Comparison of ENCODE assay signal across 8 mouse cellular contexts in the genomic region with DNA sequence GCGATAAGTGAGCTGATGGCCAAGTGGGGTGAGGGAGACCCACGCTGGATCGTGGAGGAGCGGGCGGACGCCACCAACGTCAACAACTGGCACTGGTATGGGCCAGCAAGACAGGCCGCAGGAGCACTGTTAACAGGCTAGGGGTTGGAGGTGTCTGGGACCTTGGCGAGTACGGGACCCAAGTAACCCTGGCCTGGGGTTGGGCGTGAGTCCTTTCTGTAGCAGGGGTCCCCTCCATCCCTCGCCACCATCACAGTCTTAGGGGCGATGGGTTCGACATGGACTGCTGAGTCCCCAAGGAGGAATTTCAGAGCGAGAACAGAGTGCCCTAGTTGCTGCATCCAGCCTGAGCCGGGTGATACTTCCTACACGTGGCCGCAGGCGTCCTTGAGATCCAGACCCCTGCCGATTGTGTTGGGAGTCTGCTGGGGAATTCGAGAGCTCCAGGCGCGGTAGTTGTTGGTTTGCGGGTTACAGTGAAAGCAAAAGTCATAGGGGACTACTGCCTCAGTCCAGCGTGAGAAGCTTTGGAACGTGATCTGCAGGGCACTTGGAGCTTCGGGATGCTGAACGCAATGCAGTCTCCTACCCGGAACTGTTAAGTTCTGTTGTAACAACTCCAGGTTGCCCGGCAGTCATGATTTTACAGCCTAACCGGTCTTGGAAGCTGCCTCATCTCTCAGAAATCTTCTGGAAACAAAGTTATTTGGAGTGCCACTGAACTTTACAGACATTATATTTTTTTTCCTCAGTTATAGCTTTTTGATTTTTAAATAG. TPM values are rescaled to one million over a fixed set of nuclear protein-coding genes. Genes with fewer than 3 reads are reported as not detected.
A peak's percentile ranks its signal among the peaks of the same experiment; 100 is the strongest.
DNase-seq lines count a peak whose midpoint lies in the region; ATAC-seq and TF ChIP-seq lines count a peak whose summit lies in the region.

No protein-coding gene starts in this region.

- H3K4me3 ChIP-seq in spleen, adult 2 months (ENCODE audit: extremely low read depth, insufficient read depth, insufficient read length), result peak overlapping the region; percentile 86
- H3K4me3 ChIP-seq in hindbrain, embryonic 12.5 days, result peak overlapping the region; percentile 75

- H3K36me3 ChIP-seq in spleen, adult 2 months (ENCODE audit: control insufficient read depth, insufficient read depth, low read length), result peaks cover 26% of the 10 kb centered on the region
- peaks cover 40% of the 10 kb centered on the region for H3K36me3 ChIP-seq in hindbrain, embryonic 12.5 days

- no peaks in the 10 kb centered on the region for H3K9me3 ChIP-seq in hindbrain, embryonic 12.5 days (replicated peaks)

- TF ChIP-seq CTCF in spleen, adult 2 months (IDR thresholded peaks at IDR 0.05; ENCODE audit: extremely low read depth, insufficient read depth, insufficient read length, insufficient replicate concordance), result no peak

- peaks cover 4% of the 10 kb centered on the region; the same call in 1 of the 2 replicates for H3K4me1 ChIP-seq in spleen, adult 2 months (ENCODE audit: control insufficient read depth, insufficient read depth, insufficient read length)
- H3K4me1 ChIP-seq in hindbrain, embryonic 12.5 days, result peaks cover 18% of the 10 kb centered on the region

- H3K27ac ChIP-seq in spleen, adult 2 months (ENCODE audit: insufficient read depth, low read length), result peak overlapping the region; percentile 90
- H3K27ac ChIP-seq in hindbrain, embryonic 12.5 days, result peak overlapping the region; percentile 86

- peak overlapping the region; percentile 87 for H3K9ac ChIP-seq in hindbrain, embryonic 12.5 days

- under 1% methylated on average over 31 of the region's 31 CpGs for WGBS in spleen, adult 2 months
- under 1% methylated on average over 31 of the region's 31 CpGs for WGBS in hindbrain, embryonic 12.5 days

- TF ChIP-seq POLR2A in spleen, adult 2 months (IDR thresholded peaks at IDR 0.05; ENCODE audit: low read depth, low read length), result no peak

- peak; percentile 74 for ATAC-seq in hindbrain, embryonic 12.5 days (ENCODE audit: low FRiP score)

- H3K27me3 ChIP-seq in spleen, adult 2 months (ENCODE audit: control insufficient read depth, insufficient read depth, low read length), result no peaks in the 10 kb centered on the region
- H3K27me3 ChIP-seq in hindbrain, embryonic 12.5 days, result no peaks in the 10 kb centered on the region

- peak; percentile 48 for DNase-seq in adrenal gland, postnatal 14 days
- DNase-seq in adrenal gland, postnatal 10 days, result no peak
- DNase-seq in spleen, adult 2 months (ENCODE audit: low read depth in 1 of 2, low spot score in 2 of 2), result no peak
- no peak for DNase-seq in spleen, postnatal 10 days (ENCODE audit: low spot score in 2 of 2)
- peak; percentile 28 for DNase-seq in lung, postnatal 10 days
- no peak for DNase-seq in adrenal gland, adult (ENCODE audit: inconsistent age in 2 of 2, low spot score in 1 of 2)
- no peak for DNase-seq in left cerebral cortex, adult 9 months (ENCODE audit: low spot score in 2 of 2)

- H3K4me2 ChIP-seq in hindbrain, embryonic 12.5 days (replicated peaks), result peak overlapping the region; percentile 73

RNA-seq across cellular contexts. Expression of a gene that starts 0.7 kb away (rescaled TPM):
- total RNA-seq in adrenal gland, postnatal 14 days (2021), result 139 and 160 TPM in 2 replicates
- 100 to 1,000 TPM; 117 TPM for total RNA-seq in adrenal gland, postnatal 10 days (2021)
- polyA plus RNA-seq in spleen, adult 2 months (2012; rRNA removed), result 39.7 and 41.5 TPM in 2 replicates
- polyA plus RNA-seq in hindbrain, embryonic 12.5 days (2016; fragmentation: Nextera tagmentation; extraction: Ambion mirVana), result 181 and 187 TPM in 2 replicates

RNA-seq across cellular contexts. Expression of a gene that starts 1.0 kb away (rescaled TPM):
- total RNA-seq in adrenal gland, postnatal 14 days (2021), result 35.6 and 41.5 TPM in 2 replicates
- 10 to 100 TPM; 34.2 to 40.2 TPM for total RNA-seq in adrenal gland, postnatal 10 days (2021)
- 17.1 and 17.5 TPM in 2 replicates for polyA plus RNA-seq in spleen, adult 2 months (2012; rRNA removed)
- 60.0 and 62.1 TPM in 2 replicates for polyA plus RNA-seq in hindbrain, embryonic 12.5 days (2016; fragmentation: Nextera tagmentation; extraction: Ambion mirVana)

RNA-seq across cellular contexts. Expression of a gene that starts 28.5 kb away (rescaled TPM):
- 0.33 and 0.90 TPM in 2 replicates for total RNA-seq in adrenal gland, postnatal 14 days (2021)
- total RNA-seq in adrenal gland, postnatal 10 days (2021), result under 1 TPM; 0.42 to 0.55 TPM
- 2.7 and 3.7 TPM in 2 replicates for polyA plus RNA-seq in spleen, adult 2 months (2012; rRNA removed)
- polyA plus RNA-seq in hindbrain, embryonic 12.5 days (2016; fragmentation: Nextera tagmentation; extraction: Ambion mirVana), result 1.6 and 1.8 TPM in 2 replicates

RNA-seq across cellular contexts. Expression of a gene that starts 32.5 kb away (rescaled TPM):
- total RNA-seq in adrenal gland, postnatal 14 days (2021), result 0.34 TPM in 1 of 2 replicates, not detected in the other
- total RNA-seq in adrenal gland, postnatal 10 days (2021), result under 1 TPM; 0.18 to 0.55 TPM
- 0.07 and 0.21 TPM in 2 replicates for polyA plus RNA-seq in spleen, adult 2 months (2012; rRNA removed)
- polyA plus RNA-seq in hindbrain, embryonic 12.5 days (2016; fragmentation: Nextera tagmentation; extraction: Ambion mirVana), result 1.0 and 1.1 TPM in 2 replicates

Comparison
In these comparisons a context has a peak if more than half of its experiments do, and no peak if none do; other contexts are left out.
1. DNase-seq: peak in adrenal gland, postnatal 14 days (single experiment) and lung, postnatal 10 days (single experiment); none in adrenal gland, postnatal 10 days (single experiment), spleen, adult 2 months (0 of 2), spleen, postnatal 10 days (0 of 2), adrenal gland, adult (0 of 2) and left cerebral cortex, adult 9 months (0 of 2).